Mouse (Mus musculus) CH12.LX (cell line): Measurements from ENCODE around the gene Btbd1.

ENCODE experiments used
- CTCF ChIP-seq, 2 experiments: IDR thresholded peaks in 1 of 2; conservative IDR thresholded peaks in 1 of 2; 2 replicates each; pipeline ENCODE4 v1.5.1; 2011 to 2012; ENCODE audit warnings: low read depth in 2 of 2, low read length in 2 of 2, improper control_type of control experiment in 1 of 2, inconsistent platforms in 1 of 2, mild to moderate bottlenecking in 1 of 2, moderate library complexity in 1 of 2
- EP300 ChIP-seq: IDR thresholded peaks from 2 replicates; pipeline ENCODE4 v1.6.1; 2011; ENCODE audit warnings: low read length, improper control_type of control experiment

GRCm38 (mm10) chr7:81862587-81863583 is 33.7 kb upstream of the Btbd1 start:
- no peak for TF ChIP-seq CTCF (conservative IDR thresholded peaks at IDR 0.05 in 1 of 2, IDR thresholded peaks at IDR 0.05 in 1 of 2; ENCODE audit: low read depth in 2 of 2, low read length in 2 of 2)
- no peak for TF ChIP-seq EP300
